Mouse (Mus musculus): ENCODE measurements around the gene Zbed3.

The Zbed3 gene

DNA sequence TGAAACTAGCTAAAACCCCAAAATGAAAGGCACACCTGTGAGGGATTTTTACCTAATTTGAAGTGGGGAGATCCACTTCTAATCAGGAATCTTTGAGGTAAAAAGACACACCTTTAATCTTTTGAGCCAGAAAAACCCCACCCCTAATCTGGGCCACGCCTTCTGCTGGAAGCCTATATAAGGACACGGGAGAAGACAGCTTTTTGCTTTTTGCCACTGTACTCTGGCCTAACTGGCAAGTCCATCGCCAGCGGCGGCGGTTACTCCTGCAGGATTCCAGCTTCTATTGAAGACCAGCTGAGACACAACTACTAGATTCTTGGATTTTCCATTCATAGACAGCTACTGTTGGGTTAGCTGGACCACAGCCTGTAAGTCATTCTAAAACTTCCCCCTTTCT, at the start of gene Zbed3:
Gene Zbed3 (plus strand): TSS at position 213 of the 400 bp plus-strand sequence.
- in situ Hi-C loops (cut with MboI; ENCODE audit: unreplicated experiment in 2 of 2): loop anchor here (10.0 to 25.0 kb wide), 2 partner anchors 349 to 761 kb away; partner anchors contain the start of gene Wdr41 (in 2 of the 2)

DNA sequence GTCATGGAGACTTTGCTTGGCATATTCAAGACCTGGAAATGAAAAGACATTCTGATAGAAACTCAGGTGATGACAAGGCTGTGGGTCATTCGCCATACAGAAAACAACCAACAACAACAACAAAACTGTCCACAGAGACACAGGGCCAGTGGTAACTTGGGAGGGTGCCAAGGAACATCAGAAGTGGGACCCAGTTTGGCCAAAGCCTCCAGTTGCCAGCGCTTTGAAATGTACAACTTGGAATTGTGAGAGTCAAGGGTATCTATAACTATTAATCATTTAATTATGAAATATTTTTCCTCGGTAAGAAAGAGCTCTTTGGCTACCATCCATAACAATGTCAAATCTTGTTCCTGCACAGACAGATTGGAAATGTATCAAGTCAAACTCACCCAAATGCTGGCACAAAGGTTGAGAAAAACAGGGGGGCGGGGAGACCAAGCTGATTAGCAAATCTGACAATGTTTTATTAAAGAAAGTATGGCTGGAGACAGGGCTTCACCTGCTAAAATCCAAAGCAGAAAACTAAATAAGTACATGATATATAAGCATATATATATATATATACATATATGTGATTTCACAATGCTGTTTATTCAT, 44.9 kb upstream of the Zbed3 start:
- in situ Hi-C loops (cut with MboI; ENCODE audit: unreplicated experiment in 2 of 2): no loop called here

DNA sequence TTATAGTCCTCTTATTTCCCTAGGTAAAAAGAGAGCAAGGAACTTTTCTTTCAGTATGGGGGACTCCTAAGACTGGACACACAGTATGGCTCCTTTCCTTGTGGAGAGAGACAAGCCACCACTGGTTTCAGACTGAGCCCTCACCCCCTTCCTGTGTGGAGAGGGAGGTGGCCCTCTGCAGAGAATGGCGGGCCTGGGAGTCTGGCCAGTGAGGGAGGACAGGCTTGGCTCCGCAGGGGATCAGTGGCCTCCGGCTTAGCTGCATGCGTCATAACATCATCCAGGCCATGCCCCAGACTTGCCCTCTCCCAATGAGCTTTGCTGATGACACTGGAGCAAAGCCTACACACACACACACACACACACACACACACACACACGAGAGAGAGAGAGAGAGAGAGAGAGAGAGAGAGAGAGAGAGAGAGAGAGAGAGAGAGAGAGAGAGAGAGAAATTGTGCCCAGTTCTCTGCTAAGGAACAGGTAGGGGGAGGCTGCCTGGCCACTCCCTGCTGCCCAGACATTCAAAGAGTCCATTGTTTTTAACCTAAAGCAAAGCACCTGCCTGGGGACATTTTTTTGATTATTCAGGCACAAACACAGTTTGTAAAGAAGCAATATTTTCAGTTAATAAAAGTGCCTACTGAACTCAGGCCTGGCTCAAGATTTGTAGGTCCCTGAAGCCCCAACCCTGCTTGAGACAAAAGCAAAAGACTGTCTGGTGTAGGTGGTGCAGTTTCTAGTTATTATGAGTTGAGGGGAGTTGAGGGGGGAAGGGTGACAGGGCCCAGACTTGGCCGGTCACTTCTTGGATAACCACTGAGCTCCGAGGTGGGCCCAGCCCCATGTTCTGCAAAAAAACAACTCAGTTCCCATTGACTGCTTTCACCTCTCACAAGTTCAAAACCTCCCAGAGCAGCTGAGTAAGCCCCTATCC, 41.4 kb upstream of the Zbed3 start:
- in situ Hi-C loops (cut with MboI; ENCODE audit: unreplicated experiment in 2 of 2): loop anchor here in 1 of 2 experiments (10.0 kb wide), 2 partner anchors 327 to 717 kb away; no protein-coding TSS in a partner anchor

DNA sequence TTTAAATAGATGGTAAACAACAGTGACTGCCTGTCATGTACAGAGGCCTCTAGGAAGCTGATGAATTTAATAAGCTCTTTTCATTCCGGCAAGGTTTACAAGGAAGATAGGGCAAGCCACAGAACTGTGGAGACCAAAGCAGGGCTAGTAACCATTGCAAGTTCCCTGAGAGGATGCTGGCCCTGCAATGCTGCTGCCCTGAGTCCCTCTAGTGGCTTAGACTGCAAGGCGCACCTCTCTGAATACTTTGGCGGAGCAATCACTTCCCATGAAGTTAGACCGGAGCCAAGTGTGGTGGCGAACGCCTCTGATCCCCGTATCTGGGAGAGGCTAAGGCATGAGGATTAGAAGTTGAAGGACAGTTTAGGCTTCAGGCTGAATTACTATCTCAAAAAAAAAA, 36.4 kb upstream of the Zbed3 start:
- in situ Hi-C loops (cut with MboI; ENCODE audit: unreplicated experiment in 2 of 2): loop anchor here in 1 of 2 experiments (10.0 kb wide), 2 partner anchors 332 to 722 kb away; no protein-coding TSS in a partner anchor

DNA sequence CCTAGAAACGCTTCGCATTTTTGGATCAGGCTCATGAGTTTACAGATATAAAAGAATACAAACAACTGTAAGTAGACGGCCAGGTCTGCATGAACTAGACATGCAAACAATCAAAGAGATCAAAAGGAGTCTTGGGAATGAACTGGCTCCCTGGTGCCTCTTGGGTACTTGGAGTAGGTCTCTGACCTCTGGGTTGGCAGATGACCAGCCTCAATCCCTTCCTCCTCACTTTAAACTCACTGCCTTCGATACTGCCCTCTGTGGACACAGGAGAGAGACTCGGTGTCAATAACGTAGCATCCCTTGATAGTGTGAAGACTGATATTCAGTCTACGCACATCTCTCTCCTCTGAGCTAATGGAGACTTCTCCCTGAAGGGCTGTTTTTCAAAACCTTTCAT, 35.4 kb upstream of the Zbed3 start:
- in situ Hi-C loops (cut with MboI; ENCODE audit: unreplicated experiment in 2 of 2): loop anchor here in 1 of 2 experiments (10.0 kb wide), 2 partner anchors 333 to 723 kb away; no protein-coding TSS in a partner anchor

DNA sequence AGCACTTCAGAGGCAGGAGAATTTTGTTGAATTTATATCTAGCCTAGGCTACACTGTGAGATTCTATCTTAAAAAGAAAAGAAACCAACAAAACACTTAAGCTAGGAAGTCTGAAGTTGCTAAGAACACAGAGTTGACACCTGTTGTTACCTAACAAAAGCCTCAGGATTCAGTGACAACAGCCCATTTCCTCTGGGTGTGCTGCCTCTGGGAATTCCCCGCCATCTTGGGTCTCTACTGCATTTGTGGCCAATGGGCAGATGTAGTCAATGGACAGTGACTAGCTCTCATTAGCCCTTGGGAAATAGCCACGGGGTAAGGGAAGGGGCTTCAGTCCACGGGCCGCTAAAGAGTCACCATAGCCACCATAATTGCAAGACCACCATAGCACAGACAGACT, 31.4 kb upstream of the Zbed3 start:
- in situ Hi-C loops (cut with MboI; ENCODE audit: unreplicated experiment in 2 of 2): no loop called here

DNA sequence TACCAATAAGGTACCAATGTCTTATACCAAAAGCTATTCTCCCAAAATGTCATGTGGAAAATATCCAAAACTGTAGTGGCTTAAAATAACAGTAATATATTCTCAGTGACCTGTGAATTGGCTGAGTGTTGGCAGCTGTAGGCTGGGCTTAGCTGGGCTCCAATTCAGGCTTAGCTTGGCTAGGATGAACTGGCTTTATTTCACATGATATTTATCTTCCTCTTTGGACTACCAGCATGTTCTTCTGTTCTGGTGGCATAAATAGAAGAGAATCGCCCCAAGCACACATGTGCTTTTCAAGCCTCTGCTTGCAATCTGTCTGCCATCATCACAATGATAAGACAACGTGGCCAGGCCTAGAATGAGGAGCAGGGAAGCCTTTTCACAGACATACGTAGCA, 23.5 kb upstream of the Zbed3 start:
- in situ Hi-C loops (cut with MboI; ENCODE audit: unreplicated experiment in 2 of 2): loop anchor here in 1 of 2 experiments (5.0 to 25.0 kb wide), 2 partner anchors 738 to 1478 kb away; no protein-coding TSS in a partner anchor

DNA sequence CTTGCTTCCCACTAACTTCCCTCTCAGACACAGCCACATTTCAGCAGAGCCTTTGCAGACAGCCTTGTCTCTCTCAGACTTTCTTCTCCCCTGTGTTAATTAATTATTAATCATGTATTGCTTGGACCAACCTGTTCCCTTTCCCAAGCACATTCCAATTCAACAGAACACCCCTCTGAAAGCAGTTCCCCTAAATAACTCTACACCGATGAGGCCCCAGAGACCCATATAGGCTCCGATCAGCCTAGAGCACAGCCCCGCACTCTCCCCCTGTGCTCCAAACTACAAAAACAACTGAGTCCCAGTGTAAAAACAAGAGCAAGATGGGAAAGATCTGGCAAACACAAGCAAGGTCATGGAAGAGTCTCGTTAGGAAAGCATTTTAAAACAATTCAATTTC, 16.8 kb upstream of the Zbed3 start:
- in situ Hi-C loops (cut with MboI; ENCODE audit: unreplicated experiment in 2 of 2): loop anchor here in 1 of 2 experiments (25.0 kb wide), 1 partner anchor 744 kb away; no protein-coding TSS in a partner anchor

DNA sequence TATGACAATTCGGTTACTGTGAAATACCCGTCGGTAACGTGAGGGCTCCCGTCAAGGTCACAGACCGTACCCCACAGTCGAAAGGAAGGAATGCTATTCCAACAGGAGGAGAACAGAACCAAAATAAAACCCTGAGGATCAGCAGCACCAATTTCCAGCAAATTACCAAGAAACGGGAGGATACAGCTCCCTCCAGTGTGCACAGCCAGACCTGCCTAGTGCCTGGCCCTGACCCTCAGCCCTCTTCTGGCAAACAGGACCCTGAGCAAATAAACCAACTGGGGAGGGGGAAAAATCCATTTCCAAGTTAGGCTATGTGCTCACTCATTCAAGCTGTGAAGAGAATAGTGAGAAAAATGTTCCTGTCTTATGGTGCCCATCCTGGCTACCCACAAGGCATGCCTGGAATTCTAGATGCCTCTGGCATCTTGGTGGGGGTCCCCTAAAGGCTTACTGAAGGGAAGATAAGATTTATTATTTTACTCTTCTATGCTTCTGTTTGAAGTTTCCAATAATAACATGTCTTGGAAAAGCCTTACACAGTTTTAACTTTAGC, 16.2 kb upstream of the Zbed3 start:
- in situ Hi-C loops (cut with MboI; ENCODE audit: unreplicated experiment in 2 of 2): loop anchor here in 1 of 2 experiments (25.0 kb wide), 1 partner anchor 745 kb away; no protein-coding TSS in a partner anchor

DNA sequence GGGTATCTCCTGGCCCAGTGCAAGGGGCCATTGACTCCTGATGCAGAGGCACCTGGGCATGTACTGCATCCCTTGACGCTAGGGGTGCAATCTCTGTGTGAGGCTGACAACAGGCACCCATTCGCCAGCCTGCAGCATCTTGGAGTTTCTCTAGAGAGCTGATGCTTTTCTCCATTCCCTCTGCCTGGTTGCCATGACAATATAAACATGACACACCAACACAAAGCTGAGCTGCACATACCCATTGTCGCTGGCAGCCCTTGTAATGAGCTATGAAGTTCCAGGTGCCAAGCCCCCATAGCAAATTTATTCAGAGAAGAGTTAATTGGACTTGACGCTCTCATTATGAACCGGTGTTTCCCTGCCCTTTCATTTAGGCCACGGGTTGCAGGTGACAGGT, 11.4 kb upstream of the Zbed3 start:
- in situ Hi-C loops (cut with MboI; ENCODE audit: unreplicated experiment in 2 of 2): loop anchor here in 1 of 2 experiments (25.0 kb wide), 1 partner anchor 750 kb away; no protein-coding TSS in a partner anchor

DNA sequence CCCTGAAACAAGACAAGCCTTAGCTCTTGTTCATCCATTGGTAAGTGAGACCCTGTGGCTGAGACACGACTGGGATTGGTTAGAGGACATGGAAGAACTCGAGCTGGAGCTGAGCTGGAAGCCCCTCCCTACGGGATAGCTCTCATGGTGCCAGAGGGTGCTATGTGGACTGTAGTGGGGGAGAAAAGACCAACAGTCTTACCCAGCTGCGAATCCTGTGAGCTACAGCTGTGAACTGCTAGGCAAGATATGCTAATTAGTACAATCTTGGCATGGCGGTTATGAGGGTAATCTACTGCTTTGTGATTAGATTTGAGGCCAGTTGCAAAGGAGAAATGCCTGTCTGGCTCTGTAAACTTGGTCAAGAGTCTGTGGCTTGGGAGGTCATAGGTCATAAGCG, 4.3 kb upstream of the Zbed3 start:
- in situ Hi-C loops (cut with MboI; ENCODE audit: unreplicated experiment in 2 of 2): loop anchor here in 1 of 2 experiments (25.0 kb wide), 1 partner anchor 757 kb away; no protein-coding TSS in a partner anchor

DNA sequence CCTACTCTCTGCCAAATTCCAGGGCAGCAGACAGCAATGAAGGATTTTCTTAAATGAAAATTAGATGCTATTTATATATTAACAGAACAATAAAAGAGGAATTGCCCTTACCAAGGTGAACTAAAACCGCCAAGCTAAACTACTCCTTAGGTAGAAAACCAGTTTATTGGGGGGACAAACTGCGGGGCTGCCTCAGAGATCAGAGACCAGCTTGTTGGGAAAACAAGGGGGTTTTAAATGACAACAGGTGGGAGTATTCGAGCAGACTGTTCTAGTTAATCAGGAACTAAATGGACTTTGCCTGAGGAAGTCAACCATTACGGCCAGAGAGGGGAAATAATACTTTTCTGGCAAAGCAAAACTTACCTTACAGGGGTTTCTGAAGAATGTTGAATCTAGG, 3.0 kb upstream of the Zbed3 start:
- in situ Hi-C loops (cut with MboI; ENCODE audit: unreplicated experiment in 2 of 2): loop anchor here (10.0 to 25.0 kb wide), 2 partner anchors 346 to 758 kb away; partner anchors contain the start of gene Wdr41 (in 2 of the 2)

DNA sequence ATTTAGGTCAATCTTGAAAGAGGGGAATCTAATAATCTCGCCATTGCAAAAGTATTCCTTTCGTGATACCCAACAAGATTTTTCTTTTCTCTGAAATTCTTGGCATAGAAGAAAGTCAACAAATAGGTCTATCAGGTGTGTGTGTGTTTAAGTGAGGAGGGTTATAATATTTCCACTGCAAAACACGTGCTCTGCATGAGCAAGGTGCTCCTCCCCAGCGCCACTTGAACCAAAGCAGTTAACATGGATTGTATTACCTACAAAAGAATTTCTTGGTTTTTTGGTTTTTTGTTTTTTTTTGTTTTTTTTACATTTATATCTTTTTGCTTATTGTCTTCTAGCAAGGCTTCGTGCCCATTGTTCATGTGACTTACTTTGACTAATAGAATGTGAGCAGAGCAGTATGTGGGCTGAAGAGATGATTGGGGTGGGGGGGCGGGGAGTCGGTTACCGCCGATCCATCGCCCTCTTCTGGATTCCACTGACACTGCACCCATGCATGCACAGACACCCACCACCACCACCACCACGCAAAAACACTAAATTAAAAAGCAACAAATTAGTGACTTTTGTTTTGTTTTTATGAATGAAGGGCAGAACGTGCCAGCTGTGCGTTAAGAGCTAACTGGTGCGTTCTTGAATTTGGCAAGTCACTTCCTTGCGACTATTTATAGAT, 676 bp downstream of the Zbed3 start:
- in situ Hi-C loops (cut with MboI; ENCODE audit: unreplicated experiment in 2 of 2): loop anchor here (10.0 to 25.0 kb wide), 2 partner anchors 349 to 762 kb away; partner anchors contain the start of gene Wdr41 (in 2 of the 2)

DNA sequence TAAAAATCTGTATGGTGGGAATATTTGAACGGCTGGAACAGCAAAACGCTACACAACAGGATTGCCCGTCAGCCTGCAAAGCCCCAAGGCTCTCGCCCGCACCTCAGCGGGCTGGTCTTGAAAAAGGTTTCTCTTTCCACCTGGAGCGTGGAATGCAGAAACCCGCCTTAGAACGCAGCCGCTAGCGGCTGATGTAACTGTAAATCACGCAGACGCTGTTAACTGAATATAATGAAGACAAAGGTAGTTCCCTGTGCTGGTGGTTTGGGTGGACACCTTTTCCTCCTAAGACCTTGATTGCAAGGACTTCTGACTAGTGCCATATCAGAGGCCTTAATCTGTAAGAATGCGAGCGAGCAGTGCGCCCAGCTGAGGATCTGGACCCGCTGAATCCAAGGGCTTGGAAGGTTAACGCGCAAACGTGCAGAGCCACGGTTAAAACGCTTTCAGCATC, 1.2 kb downstream of the Zbed3 start:
- in situ Hi-C loops (cut with MboI; ENCODE audit: unreplicated experiment in 2 of 2): loop anchor here (10.0 to 25.0 kb wide), 5 partner anchors 350 to 1537 kb away; partner anchors contain the start of genes Wdr41 (in 2 of the 2) and Tbca (in 1 of the 2)

DNA sequence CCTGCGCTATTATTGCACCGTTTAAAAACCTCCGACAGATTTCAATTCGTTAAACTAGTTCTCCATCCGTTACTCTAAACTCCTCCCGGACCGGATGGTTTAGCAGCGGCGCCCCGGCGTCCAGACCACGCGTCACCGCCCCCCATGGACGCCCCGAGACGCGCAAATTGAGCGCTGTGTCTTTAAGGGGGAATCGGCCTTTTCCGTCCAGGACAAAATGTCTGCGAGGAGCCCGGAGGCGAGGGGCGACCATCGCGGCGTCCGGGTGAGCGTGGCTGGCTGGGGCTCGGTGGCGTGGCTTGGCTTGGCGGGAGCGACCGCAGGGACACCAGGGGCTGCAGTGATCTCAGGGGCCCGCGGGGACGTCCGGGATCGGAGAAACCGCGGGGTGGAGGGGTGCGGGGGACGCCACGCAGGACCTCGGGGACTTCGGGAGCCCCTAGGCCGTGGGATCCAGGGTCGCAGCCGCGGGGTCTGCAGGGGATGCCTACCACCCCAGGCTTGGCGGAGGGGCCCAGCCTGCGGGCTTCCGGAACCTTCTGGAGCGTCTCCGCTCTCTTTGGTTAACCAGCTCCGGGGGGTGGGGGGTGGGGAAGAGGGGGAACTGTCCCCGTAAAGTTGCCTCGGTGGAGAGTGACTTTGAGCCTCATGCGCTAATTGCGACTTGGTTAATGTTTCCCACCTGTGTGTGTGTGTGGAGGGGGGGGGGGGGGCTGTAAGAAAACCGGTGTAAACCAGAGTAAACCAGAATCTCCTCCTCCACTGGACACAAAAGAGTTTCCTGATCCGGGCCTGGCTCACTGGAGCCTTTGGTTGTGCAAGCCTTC, 1.9 kb downstream of the Zbed3 start:
- in situ Hi-C loops (cut with MboI; ENCODE audit: unreplicated experiment in 2 of 2): loop anchor here (10.0 to 25.0 kb wide), 4 partner anchors 350 to 1538 kb away; partner anchors contain the start of genes Wdr41 (in 2 of the 2) and Tbca (in 1 of the 2)

DNA sequence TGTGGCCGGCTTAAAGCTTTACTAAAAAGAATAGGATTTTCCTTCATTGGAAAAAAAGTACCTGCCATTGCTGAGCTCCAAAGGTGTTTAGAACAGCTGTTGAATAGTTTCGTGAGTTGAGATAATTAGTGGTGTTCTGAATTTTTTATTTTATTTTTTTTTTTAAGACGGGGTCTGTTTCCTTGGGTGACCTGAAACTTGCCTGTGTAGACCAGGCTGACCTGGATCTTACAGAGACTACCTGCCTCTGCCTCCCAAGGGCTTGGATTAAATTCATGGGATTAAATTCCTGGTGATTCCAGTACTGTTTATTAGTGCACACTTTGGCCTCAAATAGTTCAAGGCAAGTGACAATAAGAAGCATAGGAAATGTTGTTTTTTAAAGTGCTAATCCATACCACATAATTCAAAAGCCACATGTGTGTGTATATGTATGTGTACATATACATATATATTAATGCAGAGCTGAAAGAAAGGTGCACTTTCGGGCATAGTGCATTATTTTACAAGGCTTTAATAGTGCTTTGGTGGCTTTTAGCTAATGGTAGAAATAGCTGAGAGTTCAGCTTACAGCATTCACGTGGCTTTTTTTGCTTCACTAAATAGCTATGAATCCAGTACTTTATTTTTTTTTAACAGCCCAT, 2.6 kb downstream of the Zbed3 start:
- in situ Hi-C loops (cut with MboI; ENCODE audit: unreplicated experiment in 2 of 2): loop anchor here (10.0 to 25.0 kb wide), 4 partner anchors 351 to 1539 kb away; partner anchors contain the start of genes Wdr41 (in 2 of the 2) and Tbca (in 1 of the 2)

DNA sequence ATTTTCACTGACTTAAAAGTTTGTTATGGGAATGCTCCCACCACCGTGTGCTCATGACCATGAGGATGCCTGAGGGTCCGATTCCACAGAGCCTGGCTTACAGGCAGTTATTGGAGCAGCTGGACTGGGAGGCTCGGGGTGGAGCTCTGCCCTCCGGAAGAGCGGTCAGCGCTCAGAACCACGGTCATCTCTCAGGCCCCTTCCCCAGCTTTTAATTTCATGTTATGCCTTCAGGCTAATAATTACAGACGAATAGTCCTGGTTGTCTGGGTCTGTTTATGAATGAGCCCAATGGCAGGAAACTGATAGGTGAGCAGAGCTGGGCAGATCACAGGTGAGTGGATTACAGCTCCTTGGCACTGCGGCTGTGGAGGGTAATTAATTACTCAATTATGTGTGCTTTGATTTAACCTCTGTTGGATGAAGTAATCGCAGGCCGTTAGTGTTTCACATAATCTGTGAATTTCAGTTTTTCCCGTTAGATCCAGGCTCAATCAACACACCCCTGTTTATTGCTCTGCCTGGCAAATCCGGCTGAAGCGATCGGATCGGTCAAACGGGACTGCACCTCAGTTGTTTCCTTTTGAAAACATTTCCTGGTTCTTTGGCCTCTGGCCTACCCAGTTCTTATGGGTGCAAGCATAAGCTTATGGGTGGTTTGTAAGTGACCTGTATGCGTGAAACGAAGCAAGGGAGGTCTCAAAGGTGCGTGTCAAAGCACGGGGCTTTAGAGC, 3.4 kb downstream of the Zbed3 start:
- in situ Hi-C loops (cut with MboI; ENCODE audit: unreplicated experiment in 2 of 2): loop anchor here (10.0 to 25.0 kb wide), 4 partner anchors 352 to 1539 kb away; partner anchors contain the start of genes Wdr41 (in 2 of the 2) and Tbca (in 1 of the 2)
